Mouse (Mus musculus) lung, adult 2 months (tissue): Measurements from ENCODE around the gene Tor3a.

Source experiments
- CTCF ChIP-seq: fragments of 200-500 bp; IDR thresholded peaks from 2 replicates; pipeline ENCODE4 v1.5.1; 2011; ENCODE audit warnings: mild to moderate bottlenecking, low read length, control low read depth; ENCODE audit not compliant: insufficient read depth
- POLR2A ChIP-seq: fragments of 200-500 bp; IDR thresholded peaks from 2 replicates; pipeline ENCODE4 v1.6.1; 2011; ENCODE audit warnings: low read depth, mild to moderate bottlenecking, control low read depth, low read length, borderline replicate concordance; ENCODE audit errors: extremely low read depth

DNA sequence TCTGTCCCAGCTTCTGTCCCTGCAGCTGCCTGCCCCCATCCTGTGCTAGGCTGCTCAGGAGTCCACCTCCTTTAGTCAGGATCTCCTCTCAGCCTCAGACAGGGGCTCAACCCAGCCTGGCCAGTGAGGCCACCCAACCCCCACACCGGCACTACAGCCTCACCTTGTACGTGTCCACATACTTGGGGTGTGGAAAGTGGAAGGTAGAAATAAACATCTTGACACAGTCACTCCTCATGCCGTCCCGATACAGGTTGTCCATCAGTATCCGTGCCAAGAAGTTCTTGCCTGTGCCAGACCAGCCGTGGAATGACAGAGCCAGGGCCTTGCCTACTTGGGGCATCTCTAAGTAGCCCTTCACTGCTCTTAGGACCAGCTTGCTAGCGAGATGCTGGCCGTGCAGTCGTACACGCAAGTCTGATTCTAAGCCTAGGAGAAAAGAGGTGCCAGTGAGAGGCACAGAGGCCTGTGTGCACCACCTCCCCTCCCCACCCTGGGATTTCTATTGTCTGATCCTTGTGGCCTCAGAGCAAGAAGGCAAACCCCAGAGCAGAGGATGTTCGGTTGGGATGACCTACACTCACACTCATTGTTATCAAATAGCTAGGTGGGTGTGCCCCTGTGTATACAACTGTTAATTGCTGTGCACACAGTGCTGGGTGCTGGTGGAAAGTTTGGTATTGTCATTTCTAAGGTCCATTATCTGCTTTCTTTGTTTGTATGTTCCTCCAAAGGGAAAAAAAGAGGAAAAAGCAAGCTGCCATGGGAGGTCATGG, 4.8 kb downstream of the Tor3a start:
- TF ChIP-seq CTCF (no peak), POLR2A (0 out of 2 replicates have a peak, but pooled peaks have one; percentile 22)
